Mouse (Mus musculus): ENCODE measurements around the gene Ap3b1. TPM values are rescaled to one million over a fixed set of nuclear protein-coding genes. Genes with fewer than 3 reads are reported as not detected.
"Not testable (repeated sequence)": the region's sequence is repeated elsewhere in the genome, so short reads cannot be mapped to it uniquely, and the experiment has no call there.

Gene Ap3b1
- polyA plus RNA-seq, 1 experiment from 2014 or later, result 32.1 TPM

GRCm38 (mm10) chr13:94358101-94358400, 709 bp upstream of the Ap3b1 start:
- peak overlapping the region; percentile 91 for H3K27ac ChIP-seq
- peaks cover 2% of the 10 kb centered on the region; the same call in 1 of the 2 replicates for H3K36me3 ChIP-seq (replicated peaks)
- no peak for DNase-seq (ENCODE audit: extremely low spot score, low spot score)
- 2% methylated on average over 9 of the region's 9 CpGs for WGBS
- no peaks in the 10 kb centered on the region for H3K27me3 ChIP-seq (ENCODE audit: poor library complexity, severe bottlenecking)
- H3K4me3 ChIP-seq, result peak overlapping the region; percentile 70
- peaks cover 6% of the 10 kb centered on the region; the same call in 1 of the 2 replicates for H3K9me3 ChIP-seq
- H3K4me1 ChIP-seq, result peaks cover 28% of the 10 kb centered on the region

- 19% methylated on average over 25 of the region's 25 CpGs for WGBS
- peak overlapping the region; percentile 91 for H3K27ac ChIP-seq
- H3K4me1 ChIP-seq, result peaks cover 28% of the 10 kb centered on the region
- H3K36me3 ChIP-seq (replicated peaks), result peaks cover 7% of the 10 kb centered on the region
- no peaks in the 10 kb centered on the region for H3K27me3 ChIP-seq (ENCODE audit: poor library complexity, severe bottlenecking)
- H3K9me3 ChIP-seq, result peaks cover 5% of the 10 kb centered on the region; the same call in 1 of the 2 replicates
- peak overlapping the region; percentile 70 for H3K4me3 ChIP-seq
- DNase-seq (ENCODE audit: extremely low spot score, low spot score), result no peak
These were observed 641 bp downstream of the Ap3b1 start for GRCm38 (mm10) chr13:94359282-94359920.

GRCm38 (mm10) chr13:94361013-94361580, 2.3 kb downstream of the Ap3b1 start:
- peaks cover 28% of the 10 kb centered on the region for H3K4me1 ChIP-seq
- DNase-seq (ENCODE audit: extremely low spot score, low spot score); H3K9me3 ChIP-seq; H3K27ac ChIP-seq; H3K4me3 ChIP-seq; H3K27me3 ChIP-seq (ENCODE audit: poor library complexity, severe bottlenecking): not testable (repeated sequence)
- H3K36me3 ChIP-seq (replicated peaks), result peaks cover 10% of the 10 kb centered on the region
- 93% methylated on average over 10 of the region's 10 CpGs for WGBS

GRCm38 (mm10) chr13:94364336-94364735, 5.6 kb downstream of the Ap3b1 start:
- DNase-seq (ENCODE audit: extremely low spot score, low spot score), result no peak
- Histone ChIP-seq H3K27me3 (ENCODE audit: poor library complexity, severe bottlenecking) (no peaks in the 10 kb centered on the region), H3K27ac (no peak overlapping the region), H3K4me3 (no peak overlapping the region), H3K4me1 (peaks cover 12% of the 10 kb centered on the region), H3K9me3 (no peaks in the 10 kb centered on the region), H3K36me3 (replicated peaks) (peaks cover 10% of the 10 kb centered on the region)
- WGBS, result 90% methylated on average over 2 of the region's 2 CpGs

GRCm38 (mm10) chr13:94365108-94365907, 6.5 kb downstream of the Ap3b1 start:
- WGBS, result 89% methylated on average over 13 of the region's 13 CpGs
- H3K9me3 ChIP-seq, result no peaks in the 10 kb centered on the region
- 0 out of 2 replicates have a peak, but pooled peaks cover 5% of the 10 kb centered on the region for H3K4me1 ChIP-seq

GRCm38 (mm10) chr13:94367869-94368268, 9.1 kb downstream of the Ap3b1 start:
- WGBS, result 86% methylated on average over 2 of the region's 2 CpGs
- H3K4me1 ChIP-seq, result no peaks in the 10 kb centered on the region
- H3K27me3 ChIP-seq (ENCODE audit: poor library complexity, severe bottlenecking), result no peaks in the 10 kb centered on the region
- H3K36me3 ChIP-seq (replicated peaks), result peaks cover 18% of the 10 kb centered on the region
- no peak overlapping the region for H3K4me3 ChIP-seq
- no peak for DNase-seq (ENCODE audit: extremely low spot score, low spot score)
- H3K9me3 ChIP-seq, result no peaks in the 10 kb centered on the region
- H3K27ac ChIP-seq, result no peak overlapping the region

More at GRCm38 (mm10) chr13:94365108-94365907, 6.5 kb downstream of the Ap3b1 start:
- peaks cover 15% of the 10 kb centered on the region for H3K36me3 ChIP-seq (replicated peaks)
- no peak overlapping the region for H3K4me3 ChIP-seq
- no peak overlapping the region for H3K27ac ChIP-seq
- no peaks in the 10 kb centered on the region for H3K27me3 ChIP-seq (ENCODE audit: poor library complexity, severe bottlenecking)
- no peak for DNase-seq (ENCODE audit: extremely low spot score, low spot score)

GRCm38 (mm10) chr13:94370521-94370920, 11.8 kb downstream of the Ap3b1 start:
- H3K4me3 ChIP-seq, result no peak overlapping the region
- no peak for DNase-seq (ENCODE audit: extremely low spot score, low spot score)
- no peak overlapping the region for H3K27ac ChIP-seq
- no peaks in the 10 kb centered on the region for H3K4me1 ChIP-seq
- peaks cover 16% of the 10 kb centered on the region for H3K36me3 ChIP-seq (replicated peaks)
- no peaks in the 10 kb centered on the region for H3K27me3 ChIP-seq (ENCODE audit: poor library complexity, severe bottlenecking)
- no peaks in the 10 kb centered on the region for H3K9me3 ChIP-seq
- 95% methylated on average over 10 of the region's 10 CpGs for WGBS

- Histone ChIP-seq H3K36me3 (replicated peaks) (peaks cover 16% of the 10 kb centered on the region), H3K4me1 (no peaks in the 10 kb centered on the region), H3K27me3 (ENCODE audit: poor library complexity, severe bottlenecking) (no peaks in the 10 kb centered on the region), H3K9me3 (no peaks in the 10 kb centered on the region), H3K4me3 (no peak overlapping the region), H3K27ac (no peak overlapping the region)
- DNase-seq (ENCODE audit: extremely low spot score, low spot score), result no peak
- WGBS, result 80% methylated on average over 7 of the region's 7 CpGs
These were observed 13.3 kb downstream of the Ap3b1 start for GRCm38 (mm10) chr13:94372066-94372465.

- peaks cover 16% of the 10 kb centered on the region for H3K36me3 ChIP-seq (replicated peaks)
- WGBS, result 95% methylated on average over 3 of the region's 3 CpGs
- H3K27me3 ChIP-seq (ENCODE audit: poor library complexity, severe bottlenecking), result no peaks in the 10 kb centered on the region
- no peaks in the 10 kb centered on the region for H3K9me3 ChIP-seq
- no peak overlapping the region for H3K27ac ChIP-seq
- no peak for DNase-seq (ENCODE audit: extremely low spot score, low spot score)
- no peak overlapping the region for H3K4me3 ChIP-seq
- H3K4me1 ChIP-seq, result peaks cover 7% of the 10 kb centered on the region
These were observed 15.4 kb downstream of the Ap3b1 start for GRCm38 (mm10) chr13:94374131-94374530.

- no peak for DNase-seq (ENCODE audit: extremely low spot score, low spot score)
- no peaks in the 10 kb centered on the region for H3K9me3 ChIP-seq
- 92% methylated on average over 7 of the region's 7 CpGs for WGBS
- no peak overlapping the region for H3K27ac ChIP-seq
- H3K4me1 ChIP-seq, result peaks cover 7% of the 10 kb centered on the region
- no peak overlapping the region for H3K4me3 ChIP-seq
- H3K36me3 ChIP-seq (replicated peaks), result peaks cover 8% of the 10 kb centered on the region; the same call in 1 of the 2 replicates
- H3K27me3 ChIP-seq (ENCODE audit: poor library complexity, severe bottlenecking), result no peaks in the 10 kb centered on the region
These were observed 17.0 kb downstream of the Ap3b1 start for GRCm38 (mm10) chr13:94375526-94376390.

- 94% methylated on average over 4 of the region's 4 CpGs for WGBS
- DNase-seq (ENCODE audit: extremely low spot score, low spot score), result no peak
These were observed 20.2 kb downstream of the Ap3b1 start for GRCm38 (mm10) chr13:94379006-94379405.

GRCm38 (mm10) chr13:94381427-94381826, 22.7 kb downstream of the Ap3b1 start:
- Histone ChIP-seq H3K4me3 (no peak overlapping the region), H3K27ac (no peak overlapping the region), H3K36me3 (replicated peaks) (no peaks in the 10 kb centered on the region), H3K27me3 (ENCODE audit: poor library complexity, severe bottlenecking) (no peaks in the 10 kb centered on the region), H3K4me1 (peaks cover 7% of the 10 kb centered on the region), H3K9me3 (no peaks in the 10 kb centered on the region)
- no peak for DNase-seq (ENCODE audit: extremely low spot score, low spot score)
- WGBS, result 89% methylated on average over 4 of the region's 4 CpGs

More at GRCm38 (mm10) chr13:94379006-94379405, 20.2 kb downstream of the Ap3b1 start:
- no peak overlapping the region for H3K4me3 ChIP-seq
- 0 out of 2 replicates have a peak, but pooled peaks cover 3% of the 10 kb centered on the region for H3K36me3 ChIP-seq (replicated peaks)
- no peaks in the 10 kb centered on the region for H3K9me3 ChIP-seq
- H3K27ac ChIP-seq, result no peak overlapping the region
- H3K4me1 ChIP-seq, result peaks cover 7% of the 10 kb centered on the region
- H3K27me3 ChIP-seq (ENCODE audit: poor library complexity, severe bottlenecking), result no peaks in the 10 kb centered on the region
